Mouse (Mus musculus): Measurements from ENCODE around the gene Scaf11.
"Not testable (repeated sequence)": the region's sequence is repeated elsewhere in the genome, so short reads cannot be mapped to it uniquely, and the experiment has no call there.

Gene Scaf11

GRCm38 (mm10) chr15:96465076-96465475 lies 4.4 kb upstream of the Scaf11 start:
- no peak for DNase-seq (ENCODE audit: low spot score in 2 of 2)

- no peak for DNase-seq (ENCODE audit: low spot score in 2 of 2)
Observed at GRCm38 (mm10) chr15:96463821-96464220, 3.2 kb upstream of the Scaf11 start.

- DNase-seq (ENCODE audit: low spot score in 2 of 2): no peak
Observed at GRCm38 (mm10) chr15:96462611-96463010, 2.0 kb upstream of the Scaf11 start.

- peak in 1 of 2 experiments; percentile 30 for DNase-seq (ENCODE audit: low spot score in 2 of 2)
Observed at GRCm38 (mm10) chr15:96461541-96462512, 1.2 kb upstream of the Scaf11 start.

GRCm38 (mm10) chr15:96460451-96460729 lies 253 bp downstream of the Scaf11 start:
- DNase-seq (ENCODE audit: low spot score in 2 of 2): no peak

- peak; percentile 14 to 18 for DNase-seq (ENCODE audit: low spot score in 2 of 2)
Observed at GRCm38 (mm10) chr15:96459741-96460450, 747 bp downstream of the Scaf11 start.

GRCm38 (mm10) chr15:96458273-96458672 lies 2.4 kb downstream of the Scaf11 start:
- no peak for DNase-seq (ENCODE audit: low spot score in 2 of 2)

- no peak for DNase-seq (ENCODE audit: low spot score in 2 of 2)
Observed at GRCm38 (mm10) chr15:96457338-96457664, 3.3 kb downstream of the Scaf11 start.

GRCm38 (mm10) chr15:96456651-96457337 lies 3.8 kb downstream of the Scaf11 start:
- DNase-seq (ENCODE audit: low spot score in 2 of 2): no peak

GRCm38 (mm10) chr15:96455595-96456214 lies 4.9 kb downstream of the Scaf11 start:
- no peak for DNase-seq (ENCODE audit: low spot score in 2 of 2)

GRCm38 (mm10) chr15:96453346-96453745 lies 7.3 kb downstream of the Scaf11 start:
- DNase-seq (ENCODE audit: low spot score in 2 of 2): no peak

GRCm38 (mm10) chr15:96448656-96449299 lies 11.9 kb downstream of the Scaf11 start:
- no peak for DNase-seq (ENCODE audit: low spot score in 2 of 2)

GRCm38 (mm10) chr15:96446785-96447184 lies 13.9 kb downstream of the Scaf11 start:
- no peak for DNase-seq (ENCODE audit: low spot score in 2 of 2)

GRCm38 (mm10) chr15:96441480-96441879 lies 19.2 kb downstream of the Scaf11 start:
- DNase-seq (ENCODE audit: low spot score in 2 of 2): not testable (repeated sequence)

GRCm38 (mm10) chr15:96434202-96434601 lies 26.4 kb downstream of the Scaf11 start:
- DNase-seq (ENCODE audit: low spot score in 2 of 2): no peak

GRCm38 (mm10) chr15:96419920-96420319 lies 40.7 kb downstream of the Scaf11 start:
- DNase-seq (ENCODE audit: low spot score in 2 of 2): no peak

- no peak for DNase-seq (ENCODE audit: low spot score in 2 of 2)
Observed at GRCm38 (mm10) chr15:96418161-96418560, 42.5 kb downstream of the Scaf11 start.

- peak in 1 of 2 experiments; percentile 43 for DNase-seq (ENCODE audit: low spot score in 2 of 2)
Observed at GRCm38 (mm10) chr15:96408717-96409121, 51.9 kb downstream of the Scaf11 start.

GRCm38 (mm10) chr15:96407151-96407550 lies 53.5 kb downstream of the Scaf11 start:
- no peak for DNase-seq (ENCODE audit: low spot score in 2 of 2)

GRCm38 (mm10) chr15:96406253-96406652 lies 54.4 kb downstream of the Scaf11 start:
- no peak for DNase-seq (ENCODE audit: low spot score in 2 of 2)

GRCm38 (mm10) chr15:96405548-96405947 lies 55.1 kb downstream of the Scaf11 start:
- no peak for DNase-seq (ENCODE audit: low spot score in 2 of 2)
